Mouse (Mus musculus) lung, postnatal 0 days (tissue): ENCODE data around the gene Lyrm1.

Experiments
- CTCF ChIP-seq: IDR thresholded peaks from 2 replicates; pipeline ENCODE4 v1.5.1; 2016; ENCODE audit warnings: antibody characterized with exemption, mild to moderate bottlenecking
- EP300 ChIP-seq: IDR thresholded peaks from 2 replicates; pipeline ENCODE4 v1.6.1; 2016; ENCODE audit warnings: antibody characterized with exemption, mild to moderate bottlenecking, control low read depth

DNA sequence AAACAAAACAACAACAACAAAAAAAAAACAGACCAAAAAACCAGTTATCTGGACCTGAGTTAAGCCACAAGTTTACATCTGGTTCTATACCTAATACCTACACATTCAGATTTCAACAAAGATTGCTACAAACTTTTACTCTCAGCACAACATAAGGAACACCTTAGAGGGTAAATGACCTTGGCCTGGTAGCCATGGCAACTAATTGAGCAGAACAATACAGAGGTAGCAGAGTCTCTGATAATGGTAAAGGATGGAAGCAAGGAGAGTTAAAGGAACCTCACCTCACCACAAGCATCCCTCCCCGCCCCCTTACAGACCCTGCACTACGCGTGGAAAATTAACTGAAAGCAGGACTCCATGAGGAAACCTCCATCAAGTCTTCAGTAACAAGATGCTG is 35.5 kb upstream of the Lyrm1 start:
- no peak for TF ChIP-seq CTCF
- TF ChIP-seq EP300, result no peak
